Mouse (Mus musculus): ENCODE data around the gene Smoc1.

- TF ChIP-seq CTCF (IDR thresholded peaks at IDR 0.05; ENCODE audit: control insufficient read depth, insufficient read depth, insufficient replicate concordance, low read depth, low read length) (no peak), POLR2A (IDR thresholded peaks at IDR 0.05; ENCODE audit: control insufficient read depth, low read depth, low read length) (no peak)
These were observed 102.1 kb downstream of the Smoc1 start for GRCm38 (mm10) chr12:81128693-81129092.

All from testis, adult 2 months (tissue).